Mouse (Mus musculus): ENCODE results near the gene 1700010I14Rik. TPM values are rescaled to one million over a fixed set of nuclear protein-coding genes. Genes with fewer than 3 reads are reported as not detected.

The 1700010I14Rik gene
- polyA plus RNA-seq, 1 experiment from 2014 or later = 0.88 TPM

GRCm38 (mm10) chr17:8974823-8975397 is 13.2 kb upstream of the 1700010I14Rik start:
- no peak overlapping the region for H3K4me2 ChIP-seq
- H3K27ac ChIP-seq = no peak overlapping the region
- H3K9me3 ChIP-seq (replicated peaks) = no peaks in the 10 kb centered on the region
- H3K27me3 ChIP-seq = no peaks in the 10 kb centered on the region
- no peak overlapping the region for H3K9ac ChIP-seq
- H3K4me1 ChIP-seq (replicated peaks) = no peaks in the 10 kb centered on the region
- no peak for ATAC-seq (ENCODE audit: low read depth)
- no peaks in the 10 kb centered on the region for H3K36me3 ChIP-seq
- H3K4me3 ChIP-seq (replicated peaks) = no peak overlapping the region
- 57% methylated on average over 6 of the region's 6 CpGs for WGBS (ENCODE audit: insufficient replicate concordance)
- no peak for DNase-seq

- DNase-seq (no peak), ATAC-seq (ENCODE audit: low read depth) (no peak)
- Histone ChIP-seq H3K4me3 (replicated peaks) (no peak overlapping the region), H3K27me3 (no peaks in the 10 kb centered on the region), H3K36me3 (no peaks in the 10 kb centered on the region), H3K4me1 (replicated peaks) (no peaks in the 10 kb centered on the region), H3K27ac (no peak overlapping the region), H3K4me2 (no peak overlapping the region), H3K9ac (no peak overlapping the region), H3K9me3 (replicated peaks) (no peaks in the 10 kb centered on the region)
- WGBS (ENCODE audit: insufficient replicate concordance) = 67% methylated on average over 6 of the region's 6 CpGs
Observed at GRCm38 (mm10) chr17:8976745-8977144, 11.4 kb upstream of the 1700010I14Rik start.

- Histone ChIP-seq H3K9me3 (replicated peaks) (no peaks in the 10 kb centered on the region), H3K4me3 (replicated peaks) (no peak overlapping the region), H3K4me2 (no peak overlapping the region), H3K27me3 (no peaks in the 10 kb centered on the region), H3K4me1 (replicated peaks) (no peaks in the 10 kb centered on the region), H3K36me3 (no peaks in the 10 kb centered on the region), H3K9ac (no peak overlapping the region), H3K27ac (no peak overlapping the region)
- DNase-seq (no peak), ATAC-seq (ENCODE audit: low read depth) (no peak)
- WGBS (ENCODE audit: insufficient replicate concordance) = 60% methylated on average over 2 of the region's 2 CpGs
Observed at GRCm38 (mm10) chr17:8977271-8977670, 10.9 kb upstream of the 1700010I14Rik start.

- Histone ChIP-seq H3K9me3 (replicated peaks) (no peaks in the 10 kb centered on the region), H3K27ac (no peak overlapping the region), H3K9ac (no peak overlapping the region), H3K27me3 (no peaks in the 10 kb centered on the region), H3K4me3 (replicated peaks) (no peak overlapping the region), H3K4me2 (no peak overlapping the region), H3K4me1 (replicated peaks) (no peaks in the 10 kb centered on the region), H3K36me3 (no peaks in the 10 kb centered on the region)
- no peak for DNase-seq
- no peak for ATAC-seq (ENCODE audit: low read depth)
- 76% methylated on average over 2 of the region's 2 CpGs for WGBS (ENCODE audit: insufficient replicate concordance)
Observed at GRCm38 (mm10) chr17:8983576-8983975, 4.6 kb upstream of the 1700010I14Rik start.

GRCm38 (mm10) chr17:8985714-8986113 is 2.4 kb upstream of the 1700010I14Rik start:
- Histone ChIP-seq H3K36me3 (no peaks in the 10 kb centered on the region), H3K9me3 (replicated peaks) (no peaks in the 10 kb centered on the region), H3K4me3 (replicated peaks) (no peak overlapping the region), H3K4me2 (no peak overlapping the region), H3K27ac (no peak overlapping the region), H3K27me3 (no peaks in the 10 kb centered on the region), H3K9ac (no peak overlapping the region), H3K4me1 (replicated peaks) (0 out of 2 replicates have a peak, but pooled peaks cover 4% of the 10 kb centered on the region)
- ATAC-seq (ENCODE audit: low read depth) (no peak), DNase-seq (no peak)
- 69% methylated on average over 5 of the region's 5 CpGs for WGBS (ENCODE audit: insufficient replicate concordance)

GRCm38 (mm10) chr17:8986551-8986950 is 1.6 kb upstream of the 1700010I14Rik start:
- no peak for DNase-seq
- Histone ChIP-seq H3K9me3 (replicated peaks) (no peaks in the 10 kb centered on the region), H3K4me2 (no peak overlapping the region), H3K4me1 (replicated peaks) (0 out of 2 replicates have a peak, but pooled peaks cover 4% of the 10 kb centered on the region), H3K27ac (no peak overlapping the region), H3K27me3 (no peaks in the 10 kb centered on the region), H3K4me3 (replicated peaks) (no peak overlapping the region), H3K9ac (no peak overlapping the region), H3K36me3 (no peaks in the 10 kb centered on the region)
- no peak for ATAC-seq (ENCODE audit: low read depth)
- 75% methylated on average over 2 of the region's 2 CpGs for WGBS (ENCODE audit: insufficient replicate concordance)

- Histone ChIP-seq H3K4me3 (replicated peaks) (no peak overlapping the region), H3K9me3 (replicated peaks) (no peaks in the 10 kb centered on the region), H3K4me2 (no peak overlapping the region), H3K4me1 (replicated peaks) (0 out of 2 replicates have a peak, but pooled peaks cover 4% of the 10 kb centered on the region), H3K27ac (no peak overlapping the region), H3K27me3 (no peaks in the 10 kb centered on the region), H3K9ac (no peak overlapping the region), H3K36me3 (no peaks in the 10 kb centered on the region)
- WGBS (ENCODE audit: insufficient replicate concordance) = 59% methylated on average over 5 of the region's 5 CpGs
- ATAC-seq (ENCODE audit: low read depth) = no peak
- DNase-seq = no peak
Observed at GRCm38 (mm10) chr17:8987369-8987768, 764 bp upstream of the 1700010I14Rik start.

- DNase-seq (no peak), ATAC-seq (ENCODE audit: low read depth) (no peak)
- Histone ChIP-seq H3K4me2 (no peak overlapping the region), H3K36me3 (peaks cover 6% of the 10 kb centered on the region; the same call in 1 of the 2 replicates), H3K27me3 (no peaks in the 10 kb centered on the region), H3K9ac (no peak overlapping the region), H3K9me3 (replicated peaks) (no peaks in the 10 kb centered on the region), H3K27ac (no peak overlapping the region), H3K4me1 (replicated peaks) (0 out of 2 replicates have a peak, but pooled peaks cover 4% of the 10 kb centered on the region), H3K4me3 (replicated peaks) (no peak overlapping the region)
- WGBS (ENCODE audit: insufficient replicate concordance) = 46% methylated on average over 8 of the region's 8 CpGs
Observed at GRCm38 (mm10) chr17:8991160-8991559, 3.0 kb downstream of the 1700010I14Rik start.

GRCm38 (mm10) chr17:8995344-8995743 is 7.2 kb downstream of the 1700010I14Rik start:
- Histone ChIP-seq H3K27me3 (no peaks in the 10 kb centered on the region), H3K9me3 (replicated peaks) (no peaks in the 10 kb centered on the region), H3K9ac (no peak overlapping the region), H3K4me3 (replicated peaks) (no peak overlapping the region), H3K27ac (no peak overlapping the region), H3K36me3 (peaks cover 6% of the 10 kb centered on the region; the same call in 1 of the 2 replicates), H3K4me2 (no peak overlapping the region), H3K4me1 (replicated peaks) (no peaks in the 10 kb centered on the region)
- DNase-seq (no peak), ATAC-seq (ENCODE audit: low read depth) (no peak)
- 68% methylated on average over 1 of the region's 1 CpGs for WGBS (ENCODE audit: insufficient replicate concordance)

GRCm38 (mm10) chr17:9002438-9002837 is 14.3 kb downstream of the 1700010I14Rik start:
- Histone ChIP-seq H3K9me3 (replicated peaks) (no peaks in the 10 kb centered on the region), H3K4me1 (replicated peaks) (no peaks in the 10 kb centered on the region), H3K9ac (no peak overlapping the region), H3K4me2 (no peak overlapping the region), H3K4me3 (replicated peaks) (no peak overlapping the region), H3K36me3 (no peaks in the 10 kb centered on the region), H3K27me3 (no peaks in the 10 kb centered on the region), H3K27ac (no peak overlapping the region)
- ATAC-seq (ENCODE audit: low read depth) (no peak), DNase-seq (no peak)
- 41% methylated on average over 4 of the region's 4 CpGs for WGBS (ENCODE audit: insufficient replicate concordance)

GRCm38 (mm10) chr17:9004516-9004915 is 16.4 kb downstream of the 1700010I14Rik start:
- Histone ChIP-seq H3K4me2 (no peak overlapping the region), H3K9ac (no peak overlapping the region), H3K27ac (no peak overlapping the region), H3K9me3 (replicated peaks) (no peaks in the 10 kb centered on the region), H3K4me1 (replicated peaks) (no peaks in the 10 kb centered on the region), H3K27me3 (no peaks in the 10 kb centered on the region), H3K4me3 (replicated peaks) (no peak overlapping the region), H3K36me3 (no peaks in the 10 kb centered on the region)
- DNase-seq = no peak
- ATAC-seq (ENCODE audit: low read depth) = no peak
- 66% methylated on average over 4 of the region's 4 CpGs for WGBS (ENCODE audit: insufficient replicate concordance)

- ATAC-seq (ENCODE audit: low read depth) = no peak
- 31% methylated on average over 14 of the region's 14 CpGs for WGBS (ENCODE audit: insufficient replicate concordance)
- no peak overlapping the region for H3K27ac ChIP-seq
- H3K36me3 ChIP-seq = no peaks in the 10 kb centered on the region
- H3K9me3 ChIP-seq (replicated peaks) = no peaks in the 10 kb centered on the region
- no peak overlapping the region for H3K4me2 ChIP-seq
- DNase-seq = no peak
- H3K4me1 ChIP-seq (replicated peaks) = no peaks in the 10 kb centered on the region
- no peak overlapping the region for H3K4me3 ChIP-seq (replicated peaks)
- H3K27me3 ChIP-seq = no peaks in the 10 kb centered on the region
- H3K9ac ChIP-seq = no peak overlapping the region
Observed at GRCm38 (mm10) chr17:9023198-9023942, 35.2 kb downstream of the 1700010I14Rik start.
